Mouse (Mus musculus): ENCODE data around the gene Epop.

Epop gene

DNA sequence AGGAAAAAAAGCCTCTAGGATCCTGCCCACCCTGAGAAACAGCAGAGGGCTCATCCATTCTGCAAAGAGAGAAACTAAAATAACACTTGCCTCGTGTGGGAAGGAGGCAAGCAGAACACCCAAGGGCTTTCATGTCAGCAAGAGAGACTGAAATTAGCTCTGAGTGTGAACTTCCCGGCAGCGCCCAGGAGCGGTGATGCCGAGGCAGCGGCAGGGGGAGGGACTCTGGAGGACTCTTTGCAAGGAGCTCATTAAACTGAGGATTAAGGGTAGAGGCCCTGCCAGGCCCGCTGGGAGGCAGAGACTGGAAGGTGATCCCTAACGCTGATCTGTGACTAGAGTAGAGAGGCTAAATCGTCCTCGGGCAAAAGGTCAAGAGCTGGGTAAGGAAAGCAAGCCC is 40.3 kb downstream of the Epop start:
- no peak for DNase-seq (ENCODE audit: low spot score)

GRCm38 (mm10) chr11:97585932-97586331 is 43.6 kb downstream of the Epop start:
- no peak for DNase-seq (ENCODE audit: low spot score)

DNA sequence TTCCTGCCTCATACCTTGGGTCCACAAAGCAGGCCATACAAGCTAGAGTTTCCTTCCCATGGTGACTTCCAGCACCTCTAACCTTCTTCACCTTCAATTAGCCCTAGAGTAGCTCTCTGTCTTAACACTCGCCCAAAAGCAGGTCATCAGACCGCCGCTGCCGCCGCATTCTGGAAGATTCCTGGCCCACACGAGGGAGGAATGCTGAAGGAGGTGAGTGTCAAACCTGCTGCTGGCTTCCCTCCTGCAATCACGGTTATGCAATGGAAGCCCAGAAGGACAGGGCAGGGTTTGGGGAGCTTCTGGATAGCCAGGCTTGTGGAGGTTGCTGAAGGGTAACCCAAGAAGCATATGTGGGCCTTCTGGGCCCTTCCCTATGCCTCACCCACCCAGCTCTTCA is 45.0 kb downstream of the Epop start:
- no peak for DNase-seq (ENCODE audit: low spot score)

- no peak for DNase-seq (ENCODE audit: low spot score)
These were observed 50.2 kb downstream of the Epop start for GRCm38 (mm10) chr11:97579088-97579857.

GRCm38 (mm10) chr11:97578286-97578685 is 51.2 kb downstream of the Epop start:
- no peak for DNase-seq (ENCODE audit: low spot score)

Data from T-cell, adult 2 months (primary cell).